16 mouse cellular contexts compared by ENCODE assay signal in genomic region chr14:18016604-18017003, GRCm38 (mm10).
"Had no signal": no experiment of that assay in that cellular context is flagged by ENCODE, and none has a peak within 500 bp of the region (broad histone marks: within the 10 kb centered on the region; RNA-seq: fewer than 3 reads in every experiment).

No protein-coding gene starts in this region.

- H3K9ac ChIP-seq: neural tube, embryonic 13.5 days; neural tube, embryonic 15.5 days; stomach, embryonic 15.5 days had no signal

- H3K4me3 ChIP-seq: neural tube, embryonic 13.5 days; neural tube, embryonic 15.5 days; stomach, embryonic 15.5 days had no signal

- H3K27ac ChIP-seq: neural tube, embryonic 13.5 days; neural tube, embryonic 15.5 days; stomach, embryonic 15.5 days; stomach, postnatal 0 days had no signal

- H3K27me3 ChIP-seq: neural tube, embryonic 13.5 days; neural tube, embryonic 15.5 days; stomach, embryonic 15.5 days had no signal

- H3K36me3 ChIP-seq: neural tube, embryonic 13.5 days; neural tube, embryonic 15.5 days; stomach, embryonic 15.5 days had no signal

- H3K4me1 ChIP-seq: neural tube, embryonic 13.5 days; neural tube, embryonic 15.5 days; stomach, embryonic 15.5 days had no signal

- DNase-seq: retina, postnatal 1 day; right cerebral cortex, adult 18-20 months; right cerebral cortex, postnatal 14 days; right cerebral cortex, postnatal 25 days; right cerebral cortex, postnatal 4 days; spleen, adult 18-20 months; thymus, adult 18-20 months; thymus, adult 2 months; thymus, postnatal 14 days; thymus, postnatal 25 days; thymus, postnatal 36 days; thymus, postnatal 4 days had no signal

- H3K4me2 ChIP-seq: neural tube, embryonic 13.5 days; neural tube, embryonic 15.5 days; stomach, embryonic 15.5 days had no signal

- H3K9me3 ChIP-seq: neural tube, embryonic 13.5 days; neural tube, embryonic 15.5 days; stomach, embryonic 15.5 days had no signal
